Mouse (Mus musculus) small intestine, adult 2 months (tissue): ENCODE results near the gene Cs. TPM values are rescaled to one million over a fixed set of nuclear protein-coding genes. Genes with fewer than 3 reads are reported as not detected.
A peak's percentile ranks its signal among the peaks of the same experiment; 100 is the strongest.

Experiments used
- H3K27ac ChIP-seq: fragments of 200-500 bp; 2 replicates; pipeline ENCODE4 v1.5.1; 2012; ENCODE audit warnings: low read depth, low read length, control low read depth, inconsistent platforms; ENCODE audit not compliant: insufficient read depth
- H3K27me3 ChIP-seq: fragments of 200-500 bp; 2 replicates; pipeline ENCODE4 v1.6.1; 2012; ENCODE audit warnings: mild to moderate bottlenecking, moderate library complexity, low read length, inconsistent platforms; ENCODE audit not compliant: control insufficient read depth, insufficient read depth
- H3K36me3 ChIP-seq: fragments of 200-500 bp; 2 replicates; pipeline ENCODE4 v1.6.1; 2012; ENCODE audit warnings: mild to moderate bottlenecking, low read length, control low read depth, inconsistent platforms; ENCODE audit not compliant: control insufficient read depth, insufficient read depth
- H3K4me1 ChIP-seq: fragments of 200-500 bp; 2 replicates; pipeline ENCODE4 v1.6.1; 2012; ENCODE audit warnings: low read length, inconsistent platforms, mixed read lengths; ENCODE audit not compliant: control insufficient read depth, insufficient read depth, insufficient read length
- H3K4me3 ChIP-seq: fragments of 200-500 bp; 2 replicates; pipeline ENCODE4 v1.5.1; 2012; ENCODE audit warnings: low read depth, mild to moderate bottlenecking, control low read depth, inconsistent platforms, low read length, moderate library complexity
- CTCF ChIP-seq: fragments of 200-500 bp; IDR thresholded peaks from 2 replicates; pipeline ENCODE4 v1.5.1; 2012; ENCODE audit warnings: low read depth, mild to moderate bottlenecking, control low read depth, inconsistent platforms, low read length, moderate library complexity, mixed read lengths; ENCODE audit not compliant: insufficient replicate concordance, insufficient read length; ENCODE audit errors: extremely low read depth
- POLR2A ChIP-seq: fragments of 200-500 bp; IDR thresholded peaks from 2 replicates; pipeline ENCODE4 v1.6.1; 2012; ENCODE audit warnings: low read depth, mild to moderate bottlenecking, control low read depth, inconsistent platforms, low read length, moderate library complexity
- WGBS: fragments of 180-500 bp; shearing (Covaris S2); methylation state at CpG from one replicate; pipeline ENCODE4 v1.1.7; 2018; 5-methylcytosine and 5-hydroxymethylcytosine counted together
- polyA plus RNA-seq: library from polyadenylated mRNA; depleted of rRNA; stranded (reverse); fragments of >200 nt; gene quantifications from 2 replicates; pipeline ENCODE4 v1.2.3, GENCODE M21; 2012

Gene Cs
- polyA plus RNA-seq, 1 experiment, result 588 TPM

DNA sequence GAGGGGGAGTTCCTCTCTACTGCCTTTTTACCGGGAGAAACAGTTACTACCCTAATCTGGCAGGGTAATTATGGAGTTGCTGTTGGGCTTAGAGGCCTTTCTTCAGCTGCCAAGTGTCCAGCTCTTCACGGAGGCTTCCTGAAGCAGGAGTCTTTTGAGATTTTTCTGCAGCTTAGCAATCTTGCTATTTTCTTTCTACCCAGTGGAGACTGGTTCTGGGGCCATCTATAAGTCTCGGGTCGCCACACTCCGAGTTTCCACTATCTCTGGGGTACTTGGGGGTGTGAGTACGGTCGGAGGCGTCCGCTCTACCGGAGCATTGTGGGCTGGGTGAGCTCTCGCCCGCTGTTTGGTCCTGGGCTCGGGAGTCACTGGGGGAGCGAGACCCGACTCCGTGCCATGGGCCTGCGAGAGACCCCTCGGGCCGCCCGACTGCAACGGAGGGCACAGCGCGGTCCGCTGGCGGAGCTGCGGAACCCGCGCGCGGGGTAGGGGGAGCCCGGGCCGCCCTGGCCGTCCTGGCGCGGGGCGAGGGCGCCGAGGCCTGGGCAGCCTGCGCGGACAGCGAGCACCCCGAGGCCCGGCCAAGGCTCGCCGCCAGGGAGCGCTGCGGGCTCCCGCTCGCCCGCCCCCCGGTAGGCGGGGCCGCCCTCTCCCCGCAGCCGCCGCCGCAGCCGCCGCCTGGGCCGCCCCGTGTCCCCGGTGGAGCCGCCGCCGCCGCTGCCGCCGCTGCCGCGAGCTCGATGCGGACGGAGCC lies 39.1 kb downstream of the Cs start, which contains the start of gene Ankrd52:
Ankrd52 (plus strand) TSS at position 661 of the 757 bp plus-strand sequence.
- Histone ChIP-seq H3K4me1 (peaks cover 11% of the 10 kb centered on the region; the same call in 1 of the 2 replicates), H3K27ac (peak within 1 kb of the TSS; percentile 73), H3K36me3 (peaks cover 3% of the 10 kb centered on the region), H3K27me3 (no peaks in the 10 kb centered on the region), H3K4me3 (peak within 1 kb of the TSS; percentile 95)
- TF ChIP-seq CTCF (peak; percentile 42; the same call in 1 of the 2 replicates), POLR2A (0 out of 2 replicates have a peak, but pooled peaks have one; percentile 2)
- WGBS, result under 1% methylated on average over 56 of the region's 73 CpGs

DNA sequence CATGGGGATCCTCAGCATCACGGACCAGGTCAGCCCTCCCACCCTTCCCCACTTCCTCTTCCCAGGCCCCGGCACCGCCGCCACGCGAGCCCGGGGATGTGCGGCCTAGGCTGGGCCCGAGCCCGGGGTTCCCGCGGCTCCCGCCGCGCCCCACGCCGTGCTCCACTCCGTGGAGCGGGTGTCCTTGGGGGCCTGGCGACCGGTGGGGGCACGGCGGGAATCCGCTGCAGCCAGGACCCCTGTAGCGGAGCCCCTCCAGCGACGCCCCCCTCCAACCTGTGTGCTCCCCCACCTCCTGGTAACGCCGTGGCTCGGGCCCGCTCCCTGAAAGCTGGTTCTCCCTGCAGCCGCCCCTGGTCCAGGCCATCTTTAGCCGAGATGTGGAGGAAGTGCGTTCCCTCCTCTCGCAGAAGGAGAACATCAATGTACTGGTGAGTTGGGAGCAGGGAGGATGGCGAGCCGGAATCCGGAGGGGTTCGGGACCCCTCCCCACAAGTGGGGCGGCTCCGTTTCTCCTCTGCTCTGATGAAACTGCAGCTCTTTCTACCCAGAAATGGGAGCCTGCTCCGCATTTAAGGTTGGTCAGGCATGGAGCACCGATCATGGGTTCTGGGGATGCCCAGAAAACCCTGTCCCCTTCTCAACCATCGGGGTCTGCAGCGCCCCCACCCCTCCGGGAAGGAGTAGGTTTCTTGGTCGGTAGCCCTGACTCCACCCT lies 39.8 kb downstream of the Cs start:
- Histone ChIP-seq H3K4me1 (peaks cover 11% of the 10 kb centered on the region; the same call in 1 of the 2 replicates), H3K4me3 (peak overlapping the region; percentile 95), H3K36me3 (peaks cover 10% of the 10 kb centered on the region), H3K27me3 (no peaks in the 10 kb centered on the region), H3K27ac (no peak overlapping the region; the same call in 1 of the 2 replicates)
- WGBS, result 1% methylated on average over 47 of the region's 47 CpGs
- no peak for TF ChIP-seq CTCF
- TF ChIP-seq POLR2A, result no peak

DNA sequence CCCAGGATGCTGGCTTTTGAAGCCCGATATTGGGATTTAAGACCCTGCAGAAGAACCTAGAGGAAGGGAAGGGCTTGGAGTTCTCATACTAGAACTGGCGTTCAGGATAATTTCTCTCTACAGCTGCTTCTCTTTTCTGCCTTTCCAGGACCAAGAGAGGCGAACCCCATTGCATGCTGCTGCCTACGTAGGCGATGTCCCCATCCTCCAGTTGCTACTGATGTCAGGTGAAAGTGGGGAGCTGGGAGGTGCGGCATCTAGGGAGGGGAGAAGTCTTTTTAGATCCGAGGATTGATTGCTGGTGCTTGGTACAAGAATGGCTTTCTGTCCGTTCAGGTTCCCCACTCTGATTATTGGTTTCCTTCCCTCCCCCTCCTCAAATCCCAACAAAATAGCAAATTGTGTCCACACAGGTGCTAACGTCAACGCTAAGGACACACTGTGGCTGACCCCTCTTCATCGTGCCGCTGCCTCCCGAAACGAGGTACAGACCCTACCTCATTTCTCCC lies 40.5 kb downstream of the Cs start:
- TF ChIP-seq CTCF, result peak; percentile 5; the same call in 1 of the 2 replicates
- no peak for TF ChIP-seq POLR2A
- Histone ChIP-seq H3K27ac (no peak overlapping the region), H3K27me3 (no peaks in the 10 kb centered on the region), H3K36me3 (peaks cover 16% of the 10 kb centered on the region), H3K4me1 (peaks cover 11% of the 10 kb centered on the region; the same call in 1 of the 2 replicates), H3K4me3 (peak overlapping the region; percentile 95)
- 66% methylated on average over 14 of the region's 14 CpGs for WGBS

DNA sequence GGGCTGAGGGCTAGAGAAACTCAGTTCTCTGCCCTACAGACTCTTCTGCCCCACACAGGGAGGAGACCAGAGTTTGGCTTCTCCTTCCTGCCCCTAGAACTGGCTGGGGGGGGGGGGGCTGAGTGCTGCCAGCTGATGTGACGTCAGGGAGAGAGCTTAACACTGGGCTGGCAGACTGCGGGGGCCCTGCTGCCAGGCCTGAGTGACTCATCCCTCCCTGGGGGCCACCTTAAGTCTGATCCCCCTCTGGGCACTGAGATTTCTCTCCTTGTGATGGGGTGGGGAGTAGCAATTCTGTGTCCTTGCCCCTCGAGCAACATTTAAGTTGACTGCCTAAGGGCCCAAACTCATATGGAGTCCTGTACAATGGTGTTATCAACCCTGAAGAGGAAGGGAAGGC lies 40.9 kb downstream of the Cs start:
- TF ChIP-seq POLR2A, result no peak
- no peak for TF ChIP-seq CTCF
- Histone ChIP-seq H3K36me3 (peaks cover 21% of the 10 kb centered on the region), H3K4me3 (no peak overlapping the region), H3K27me3 (no peaks in the 10 kb centered on the region), H3K4me1 (peaks cover 11% of the 10 kb centered on the region; the same call in 1 of the 2 replicates), H3K27ac (no peak overlapping the region)
- 87% methylated on average over 3 of the region's 3 CpGs for WGBS

DNA sequence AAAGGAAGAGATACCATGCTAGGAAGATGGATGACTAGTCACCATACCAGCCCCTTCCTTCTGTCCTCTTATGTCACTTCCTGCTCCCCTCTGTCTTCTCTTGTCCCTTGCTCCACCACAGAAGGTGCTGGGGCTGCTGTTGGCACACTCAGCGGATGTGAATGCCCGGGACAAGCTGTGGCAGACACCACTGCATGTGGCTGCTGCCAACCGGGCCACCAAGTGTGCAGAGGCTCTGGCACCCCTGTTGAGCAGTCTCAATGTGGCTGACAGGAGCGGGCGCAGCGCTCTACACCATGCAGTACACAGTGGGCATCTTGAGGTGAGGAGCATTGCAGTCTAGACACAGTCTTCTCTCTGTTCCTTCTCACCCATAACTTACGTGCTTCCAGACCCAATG lies 41.7 kb downstream of the Cs start:
- WGBS, result 87% methylated on average over 7 of the region's 7 CpGs
- Histone ChIP-seq H3K4me1 (peaks cover 11% of the 10 kb centered on the region; the same call in 1 of the 2 replicates), H3K36me3 (peaks cover 28% of the 10 kb centered on the region), H3K4me3 (no peak overlapping the region), H3K27ac (no peak overlapping the region), H3K27me3 (no peaks in the 10 kb centered on the region)
- TF ChIP-seq CTCF (no peak), POLR2A (no peak)

DNA sequence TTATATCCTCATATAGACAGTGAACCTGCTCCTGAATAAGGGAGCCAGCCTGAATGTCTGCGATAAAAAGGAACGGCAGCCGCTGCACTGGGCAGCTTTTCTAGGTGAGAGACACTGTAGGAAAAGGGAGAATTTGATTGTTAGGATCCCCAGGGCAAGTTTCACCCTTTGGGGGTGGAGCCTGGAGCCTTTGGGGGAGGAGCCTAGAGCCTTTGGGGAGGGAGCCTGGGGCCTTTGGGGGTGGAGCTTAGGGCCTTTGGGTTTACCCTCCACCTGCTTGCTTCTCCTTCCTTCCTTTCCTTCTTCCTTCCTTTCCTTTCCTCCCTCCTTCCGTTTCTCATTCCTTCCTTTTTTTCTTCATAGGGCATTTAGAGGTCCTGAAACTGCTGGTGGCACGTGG lies 43.0 kb downstream of the Cs start:
- WGBS, result 65% methylated on average over 5 of the region's 5 CpGs

DNA sequence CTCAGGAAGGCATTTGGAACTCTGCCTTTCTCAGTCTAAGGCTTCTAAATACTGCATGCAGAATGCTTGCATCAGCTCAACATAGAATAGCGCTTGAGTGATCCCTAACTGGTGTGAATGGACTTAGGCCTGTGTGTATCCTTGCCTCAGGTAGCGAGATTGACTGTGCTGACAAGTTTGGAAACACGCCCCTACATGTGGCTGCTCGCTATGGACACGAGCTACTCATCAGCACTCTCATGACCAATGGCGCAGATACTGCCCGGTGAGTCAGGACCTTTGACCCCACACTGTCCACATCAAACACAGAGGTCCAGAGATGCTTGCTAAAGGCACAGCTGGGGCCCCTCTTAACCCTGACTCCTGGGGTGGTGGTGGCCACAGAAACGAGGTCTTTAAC lies 44.9 kb downstream of the Cs start:
- WGBS, result 84% methylated on average over 8 of the region's 8 CpGs
- Histone ChIP-seq H3K4me1 (peaks cover 7% of the 10 kb centered on the region; the same call in 1 of the 2 replicates), H3K27ac (no peak overlapping the region), H3K36me3 (peaks cover 48% of the 10 kb centered on the region), H3K27me3 (no peaks in the 10 kb centered on the region), H3K4me3 (no peak overlapping the region)
- TF ChIP-seq CTCF, result no peak
- TF ChIP-seq POLR2A, result no peak

More for the DNA sequence above, 43.0 kb downstream of the Cs start:
- H3K27me3 ChIP-seq, result no peaks in the 10 kb centered on the region
- TF ChIP-seq POLR2A, result no peak
- TF ChIP-seq CTCF, result no peak
- H3K4me1 ChIP-seq, result peaks cover 11% of the 10 kb centered on the region; the same call in 1 of the 2 replicates
- peaks cover 33% of the 10 kb centered on the region for H3K36me3 ChIP-seq
- no peak overlapping the region for H3K27ac ChIP-seq
- H3K4me3 ChIP-seq, result no peak overlapping the region
